Mouse (Mus musculus): ENCODE measurements around the gene Vmn1r221. TPM values are rescaled to one million over a fixed set of nuclear protein-coding genes. Genes with fewer than 3 reads are reported as not detected.

The Vmn1r221 gene
- not detected in 2 replicates for polyA plus RNA-seq (2012; rRNA removed; ENCODE audit: low replicate concordance)

GRCm38 (mm10) chr13:23213827-23214226 is at the start of gene Vmn1r221:
Gene Vmn1r221 (plus strand): TSS chr13:23214127.

DNA sequence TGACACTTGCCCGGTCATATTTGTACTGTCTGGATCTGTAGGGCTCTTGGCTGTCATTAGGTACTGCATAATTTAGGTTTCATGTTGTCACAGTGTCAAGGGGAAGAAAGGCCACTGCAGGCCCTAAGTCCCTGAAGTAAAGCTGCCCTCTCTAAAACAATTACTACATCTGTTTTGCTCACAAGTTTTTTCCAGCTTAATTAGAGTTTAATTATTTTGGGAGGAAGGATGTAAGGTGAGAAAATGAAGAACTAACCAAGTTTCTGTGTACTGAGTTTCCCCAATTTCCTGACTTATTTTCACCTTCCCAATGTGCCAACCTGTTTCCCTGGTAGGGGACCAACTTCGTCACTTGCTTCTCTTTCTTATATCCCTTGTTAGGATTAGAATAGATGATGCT is 26.1 kb upstream of the Vmn1r221 start, which contains the start of gene Vmn1r220:
TSS of gene Vmn1r220 (minus strand) at position 101 of the 400 bp plus-strand sequence.

GRCm38 (mm10) chr13:23235847-23236246 is 21.9 kb downstream of the Vmn1r221 start, which contains the start of gene Vmn1r222:
Gene Vmn1r222 (minus strand): TSS chr13:23235947.

GRCm38 (mm10) chr13:23246834-23247233 is 32.9 kb downstream of the Vmn1r221 start, which contains the start of gene Vmn1r223:
Gene Vmn1r223 (plus strand): TSS chr13:23247134.

Other genes starting within 250 kb of the Vmn1r221 start
- gene Vmn1r213, start 206.5 kb upstream of the Vmn1r221 start, polyA plus RNA-seq (2012; rRNA removed; ENCODE audit: low replicate concordance) = not detected in 2 replicates
- gene Vmn1r214, start 183.7 kb upstream of the Vmn1r221 start, polyA plus RNA-seq (2012; rRNA removed; ENCODE audit: low replicate concordance) = not detected in 2 replicates
- gene Vmn1r215, start 146.1 kb upstream of the Vmn1r221 start, polyA plus RNA-seq (2012; rRNA removed; ENCODE audit: low replicate concordance) = not detected in 2 replicates
- gene Vmn1r217, start 95.9 kb upstream of the Vmn1r221 start, polyA plus RNA-seq (2012; rRNA removed; ENCODE audit: low replicate concordance) = not detected in 2 replicates
- not detected in 2 replicates for gene Vmn1r218, start 81.0 kb upstream of the Vmn1r221 start, polyA plus RNA-seq (2012; rRNA removed; ENCODE audit: low replicate concordance)
- not detected in 2 replicates for gene Vmn1r219, start 54.8 kb upstream of the Vmn1r221 start, polyA plus RNA-seq (2012; rRNA removed; ENCODE audit: low replicate concordance)
- not detected in 2 replicates for gene Vmn1r220, start 26.2 kb upstream of the Vmn1r221 start, polyA plus RNA-seq (2012; rRNA removed; ENCODE audit: low replicate concordance)
- gene Vmn1r222, start 21.8 kb downstream of the Vmn1r221 start, polyA plus RNA-seq (2012; rRNA removed; ENCODE audit: low replicate concordance) = not detected in 2 replicates
- not detected in 2 replicates for gene Vmn1r223, start 33.0 kb downstream of the Vmn1r221 start, polyA plus RNA-seq (2012; rRNA removed; ENCODE audit: low replicate concordance)
- gene Zfp322a, start 155.1 kb downstream of the Vmn1r221 start, polyA plus RNA-seq (2012; rRNA removed; ENCODE audit: low replicate concordance) = 1.7 and 3.0 TPM in 2 replicates
- 3.0 and 4.4 TPM in 2 replicates for gene Abt1, start 209.7 kb downstream of the Vmn1r221 start, polyA plus RNA-seq (2012; rRNA removed; ENCODE audit: low replicate concordance)

Data from subcutaneous adipose tissue, adult 2 months (tissue).